Mouse (Mus musculus) ovary, postnatal 10 days (tissue): ENCODE measurements around the gene Ly6g5b.
A peak's percentile ranks its signal among the peaks of the same experiment; 100 is the strongest.

Experiments used
- DNase-seq: peaks from one replicate; pipeline ENCODE4 v3.0.0; 2022; ENCODE audit warnings: low spot score

Gene Ly6g5b

GRCm38 (mm10) chr17:35104754-35105153, 10.5 kb downstream of the Ly6g5b start:
- DNase-seq, result no peak

- no peak for DNase-seq
These were observed 11.1 kb downstream of the Ly6g5b start for GRCm38 (mm10) chr17:35104079-35104478.

GRCm38 (mm10) chr17:35103221-35103690, 12.0 kb downstream of the Ly6g5b start:
- no peak for DNase-seq

- no peak for DNase-seq
These were observed 12.9 kb downstream of the Ly6g5b start for GRCm38 (mm10) chr17:35102299-35102698.

- no peak for DNase-seq
These were observed 14.1 kb downstream of the Ly6g5b start for GRCm38 (mm10) chr17:35101161-35101560.

- DNase-seq, result no peak
These were observed 14.9 kb downstream of the Ly6g5b start for GRCm38 (mm10) chr17:35100196-35100765.

- no peak for DNase-seq
These were observed 18.0 kb downstream of the Ly6g5b start for GRCm38 (mm10) chr17:35097164-35097655.

- no peak for DNase-seq
These were observed 18.6 kb downstream of the Ly6g5b start for GRCm38 (mm10) chr17:35096597-35096996.

GRCm38 (mm10) chr17:35094475-35095365, 20.5 kb downstream of the Ly6g5b start:
- DNase-seq, result no peak

GRCm38 (mm10) chr17:35092403-35093198, 22.6 kb downstream of the Ly6g5b start:
- DNase-seq, result no peak

- no peak for DNase-seq
These were observed 24.9 kb downstream of the Ly6g5b start for GRCm38 (mm10) chr17:35090166-35090932.

- peak; percentile 93 for DNase-seq
These were observed 26.2 kb downstream of the Ly6g5b start, which contains the start of gene Abhd16a for GRCm38 (mm10) chr17:35088825-35089644. Gene Abhd16a, plus strand, starts transcription at chr17:35089263.

- DNase-seq, result no peak
These were observed 27.1 kb downstream of the Ly6g5b start for GRCm38 (mm10) chr17:35088151-35088550.

GRCm38 (mm10) chr17:35085208-35085865, 29.9 kb downstream of the Ly6g5b start, which contains the start of gene Ly6g6f:
Gene Ly6g6f, minus strand, starts transcription at chr17:35085610.
- DNase-seq, result no peak

- no peak for DNase-seq
These were observed 31.2 kb downstream of the Ly6g5b start for GRCm38 (mm10) chr17:35083929-35084497.

- no peak for DNase-seq
These were observed 32.2 kb downstream of the Ly6g5b start for GRCm38 (mm10) chr17:35082841-35083576.

GRCm38 (mm10) chr17:35080710-35081109, 34.5 kb downstream of the Ly6g5b start:
- no peak for DNase-seq

- no peak for DNase-seq
These were observed 35.0 kb downstream of the Ly6g5b start for GRCm38 (mm10) chr17:35080248-35080647.

GRCm38 (mm10) chr17:35079778-35080177, 35.5 kb downstream of the Ly6g5b start:
- no peak for DNase-seq
